Mouse (Mus musculus): ENCODE results near the gene Asic5. TPM values are rescaled to one million over a fixed set of nuclear protein-coding genes. Genes with fewer than 3 reads are reported as not detected.

Gene Asic5
- total and polyA plus RNA-seq, 3 experiments: not detected

- no peak for ATAC-seq (ENCODE audit: extremely low read depth, insufficient number of reproducible peaks, low FRiP score, poor library complexity, severe bottlenecking)
- H3K4me3 ChIP-seq (ENCODE audit: low read depth, low read length): no peak overlapping the region
- H3K9me3 ChIP-seq (replicated peaks): no peaks in the 10 kb centered on the region
- H3K36me3 ChIP-seq (replicated peaks): no peaks in the 10 kb centered on the region
- no peaks in the 10 kb centered on the region for H3K27me3 ChIP-seq (ENCODE audit: insufficient read depth, low read length)
- TF ChIP-seq POLR2AphosphoS5 (IDR thresholded peaks at IDR 0.05; ENCODE audit: insufficient replicate concordance, low read depth, low read length) (no peak), TAL1 (conservative IDR thresholded peaks at IDR 0.05; ENCODE audit: low read depth, low read length) (no peak), GATA2 (IDR thresholded peaks at IDR 0.05; ENCODE audit: borderline replicate concordance, low read depth, low read length) (no peak), CTCF (IDR thresholded peaks at IDR 0.05; ENCODE audit: low read depth, low read length) (no peak), GATA1 (IDR thresholded peaks at IDR 0.05; ENCODE audit: borderline replicate concordance, low read length) (no peak)
- DNase-seq (ENCODE audit: low spot score): no peak
- H3K4me1 ChIP-seq (ENCODE audit: insufficient read depth, low read depth, low read length): no peaks in the 10 kb centered on the region
Measured at GRCm38 (mm10) chr3:82051468-82051867, 69.4 kb downstream of the Asic5 start.

DNA sequence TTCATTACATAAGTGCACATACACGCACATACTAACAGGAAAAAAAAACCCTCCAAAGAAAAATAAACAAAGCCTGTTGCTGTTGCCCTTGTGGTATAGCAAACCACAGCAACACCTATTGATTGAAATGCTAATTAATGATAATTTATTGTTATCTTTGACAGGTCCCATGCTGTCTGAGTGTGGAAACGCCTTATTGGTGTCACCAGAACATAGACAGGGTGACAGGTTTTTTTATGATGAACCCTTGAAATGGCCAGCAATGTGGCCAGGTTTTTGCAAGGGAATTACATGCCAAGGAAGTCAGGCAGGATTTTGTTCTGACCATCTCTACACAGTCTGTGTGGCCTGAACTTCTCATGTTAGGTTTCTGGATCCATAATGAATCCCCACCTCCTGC lies 69.9 kb downstream of the Asic5 start:
- H3K36me3 ChIP-seq (replicated peaks): no peaks in the 10 kb centered on the region
- ATAC-seq (ENCODE audit: extremely low read depth, insufficient number of reproducible peaks, low FRiP score, poor library complexity, severe bottlenecking) (no peak), DNase-seq (ENCODE audit: low spot score) (no peak)
- no peaks in the 10 kb centered on the region for H3K27me3 ChIP-seq (ENCODE audit: insufficient read depth, low read length)
- no peaks in the 10 kb centered on the region for H3K9me3 ChIP-seq (replicated peaks)
- no peak overlapping the region for H3K4me3 ChIP-seq (ENCODE audit: low read depth, low read length)
- no peak for TF ChIP-seq GATA1 (IDR thresholded peaks at IDR 0.05; ENCODE audit: borderline replicate concordance, low read length)
- TF ChIP-seq GATA2 (IDR thresholded peaks at IDR 0.05; ENCODE audit: borderline replicate concordance, low read depth, low read length): no peak
- no peak for TF ChIP-seq POLR2AphosphoS5 (IDR thresholded peaks at IDR 0.05; ENCODE audit: insufficient replicate concordance, low read depth, low read length)
- TF ChIP-seq CTCF (IDR thresholded peaks at IDR 0.05; ENCODE audit: low read depth, low read length): no peak
- TF ChIP-seq TAL1 (conservative IDR thresholded peaks at IDR 0.05; ENCODE audit: low read depth, low read length): no peak
- no peaks in the 10 kb centered on the region for H3K4me1 ChIP-seq (ENCODE audit: insufficient read depth, low read depth, low read length)

- Histone ChIP-seq H3K4me3 (ENCODE audit: low read depth, low read length) (no peak overlapping the region), H3K36me3 (replicated peaks) (no peaks in the 10 kb centered on the region), H3K9me3 (replicated peaks) (no peaks in the 10 kb centered on the region), H3K27me3 (ENCODE audit: insufficient read depth, low read length) (no peaks in the 10 kb centered on the region), H3K4me1 (ENCODE audit: insufficient read depth, low read depth, low read length) (no peaks in the 10 kb centered on the region)
- DNase-seq (ENCODE audit: low spot score) (no peak), ATAC-seq (ENCODE audit: extremely low read depth, insufficient number of reproducible peaks, low FRiP score, poor library complexity, severe bottlenecking) (no peak)
- TF ChIP-seq GATA2 (IDR thresholded peaks at IDR 0.05; ENCODE audit: borderline replicate concordance, low read depth, low read length) (no peak), CTCF (IDR thresholded peaks at IDR 0.05; ENCODE audit: low read depth, low read length) (no peak)
Measured at GRCm38 (mm10) chr3:82054283-82054974, 72.3 kb downstream of the Asic5 start.

GRCm38 (mm10) chr3:82057201-82057600 lies 75.1 kb downstream of the Asic5 start:
- H3K4me1 ChIP-seq (ENCODE audit: insufficient read depth, low read depth, low read length): no peaks in the 10 kb centered on the region
- H3K36me3 ChIP-seq (replicated peaks): no peaks in the 10 kb centered on the region
- DNase-seq (ENCODE audit: low spot score) (no peak), ATAC-seq (ENCODE audit: extremely low read depth, insufficient number of reproducible peaks, low FRiP score, poor library complexity, severe bottlenecking) (no peak)
- no peak overlapping the region for H3K4me3 ChIP-seq (ENCODE audit: low read depth, low read length)
- H3K27me3 ChIP-seq (ENCODE audit: insufficient read depth, low read length): no peaks in the 10 kb centered on the region
- no peaks in the 10 kb centered on the region for H3K9me3 ChIP-seq (replicated peaks)
- TF ChIP-seq GATA1 (IDR thresholded peaks at IDR 0.05; ENCODE audit: borderline replicate concordance, low read length): no peak
- no peak for TF ChIP-seq TAL1 (conservative IDR thresholded peaks at IDR 0.05; ENCODE audit: low read depth, low read length)
- TF ChIP-seq GATA2 (IDR thresholded peaks at IDR 0.05; ENCODE audit: borderline replicate concordance, low read depth, low read length): no peak
- TF ChIP-seq POLR2AphosphoS5 (IDR thresholded peaks at IDR 0.05; ENCODE audit: insufficient replicate concordance, low read depth, low read length): no peak
- no peak for TF ChIP-seq CTCF (IDR thresholded peaks at IDR 0.05; ENCODE audit: low read depth, low read length)

DNA sequence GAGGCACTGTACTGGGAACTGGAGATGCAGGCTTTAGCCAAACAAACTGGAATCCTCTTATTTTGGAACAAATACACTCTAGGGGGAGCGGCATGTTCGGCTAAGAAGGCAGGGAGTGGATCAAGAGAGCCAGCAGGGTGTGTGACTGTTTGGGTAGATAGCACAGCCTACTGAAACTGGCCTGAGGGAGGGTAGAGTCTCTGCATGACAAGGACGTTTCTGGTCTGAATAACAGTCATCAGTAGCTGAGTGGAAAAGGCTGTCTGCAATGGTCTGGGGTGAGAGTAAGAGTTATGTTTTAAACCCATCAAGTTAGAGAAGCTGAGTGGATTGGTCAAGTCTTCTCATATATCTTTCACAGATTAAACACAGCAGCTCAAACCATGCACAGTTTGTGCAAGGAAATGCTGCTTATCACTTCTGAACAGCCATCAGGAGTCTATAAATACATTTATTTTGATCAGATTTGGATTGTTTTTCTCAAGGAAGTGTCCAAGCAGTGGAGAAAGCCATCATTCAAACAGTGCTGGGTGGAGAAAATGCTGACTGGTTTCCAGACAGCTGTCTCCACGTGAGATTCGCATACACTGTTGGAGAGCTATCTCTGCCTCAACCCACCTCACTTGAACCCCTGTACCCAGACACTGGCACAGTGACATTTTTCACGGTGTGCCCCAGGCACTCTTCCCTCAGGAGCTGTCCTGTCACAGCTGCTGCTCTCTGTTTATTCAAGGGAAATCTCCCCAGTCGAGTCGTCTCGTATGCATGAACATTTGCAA lies 79.5 kb downstream of the Asic5 start:
- Histone ChIP-seq H3K9me3 (replicated peaks) (no peaks in the 10 kb centered on the region), H3K4me1 (ENCODE audit: insufficient read depth, low read depth, low read length) (no peaks in the 10 kb centered on the region), H3K4me3 (ENCODE audit: low read depth, low read length) (no peak overlapping the region), H3K27me3 (ENCODE audit: insufficient read depth, low read length) (no peaks in the 10 kb centered on the region), H3K36me3 (replicated peaks) (no peaks in the 10 kb centered on the region)
- ATAC-seq (ENCODE audit: extremely low read depth, insufficient number of reproducible peaks, low FRiP score, poor library complexity, severe bottlenecking) (no peak), DNase-seq (ENCODE audit: low spot score) (no peak)
- TF ChIP-seq TAL1 (conservative IDR thresholded peaks at IDR 0.05; ENCODE audit: low read depth, low read length) (no peak), CTCF (IDR thresholded peaks at IDR 0.05; ENCODE audit: low read depth, low read length) (no peak), GATA1 (IDR thresholded peaks at IDR 0.05; ENCODE audit: borderline replicate concordance, low read length) (no peak), POLR2AphosphoS5 (IDR thresholded peaks at IDR 0.05; ENCODE audit: insufficient replicate concordance, low read depth, low read length) (no peak), GATA2 (IDR thresholded peaks at IDR 0.05; ENCODE audit: borderline replicate concordance, low read depth, low read length) (no peak)

- Histone ChIP-seq H3K4me3 (ENCODE audit: low read depth, low read length) (no peak overlapping the region), H3K36me3 (replicated peaks) (no peaks in the 10 kb centered on the region), H3K9me3 (replicated peaks) (no peaks in the 10 kb centered on the region), H3K27me3 (ENCODE audit: insufficient read depth, low read length) (no peaks in the 10 kb centered on the region), H3K4me1 (ENCODE audit: insufficient read depth, low read depth, low read length) (no peaks in the 10 kb centered on the region)
- ATAC-seq (ENCODE audit: extremely low read depth, insufficient number of reproducible peaks, low FRiP score, poor library complexity, severe bottlenecking) (no peak), DNase-seq (ENCODE audit: low spot score) (no peak)
- TF ChIP-seq GATA1 (IDR thresholded peaks at IDR 0.05; ENCODE audit: borderline replicate concordance, low read length): no peak
- no peak for TF ChIP-seq CTCF (IDR thresholded peaks at IDR 0.05; ENCODE audit: low read depth, low read length)
- TF ChIP-seq GATA2 (IDR thresholded peaks at IDR 0.05; ENCODE audit: borderline replicate concordance, low read depth, low read length): no peak
- no peak for TF ChIP-seq TAL1 (conservative IDR thresholded peaks at IDR 0.05; ENCODE audit: low read depth, low read length)
- no peak for TF ChIP-seq POLR2AphosphoS5 (IDR thresholded peaks at IDR 0.05; ENCODE audit: insufficient replicate concordance, low read depth, low read length)
Measured at GRCm38 (mm10) chr3:82067830-82068229, 85.7 kb downstream of the Asic5 start.

Other genes starting within 250 kb of the Asic5 start
- 6.5 and 10.3 TPM in 2 replicates for gene Ctso, start 49.7 kb upstream of the Asic5 start, total RNA-seq (2014; fragmentation: Nextera tagmentation)
- 3.6 and 3.9 TPM in 2 replicates for gene Ctso, start 49.7 kb upstream of the Asic5 start, total RNA-seq (2017)
- gene Ctso, start 49.7 kb upstream of the Asic5 start, polyA plus RNA-seq (2012): 2.3 and 2.4 TPM in 2 replicates
- gene Tdo2, start 6.1 kb upstream of the Asic5 start, total RNA-seq (2014; fragmentation: Nextera tagmentation): not detected in 2 replicates
- gene Tdo2, start 6.1 kb upstream of the Asic5 start, total RNA-seq (2017): not detected in 2 replicates
- gene Tdo2, start 6.1 kb upstream of the Asic5 start, polyA plus RNA-seq (2012): not detected in 2 replicates
- not detected in 2 replicates for gene Gucy1b1, start 92.4 kb downstream of the Asic5 start, total RNA-seq (2014; fragmentation: Nextera tagmentation)
- 0.22 TPM in 1 of 2 replicates, not detected in the other for gene Gucy1b1, start 92.4 kb downstream of the Asic5 start, total RNA-seq (2017)
- not detected in 2 replicates for gene Gucy1b1, start 92.4 kb downstream of the Asic5 start, polyA plus RNA-seq (2012)
- not detected in 2 replicates for gene Gucy1a1, start 163.5 kb downstream of the Asic5 start, total RNA-seq (2014; fragmentation: Nextera tagmentation)
- 0.16 and 0.46 TPM in 2 replicates for gene Gucy1a1, start 163.5 kb downstream of the Asic5 start, total RNA-seq (2017)
- gene Gucy1a1, start 163.5 kb downstream of the Asic5 start, polyA plus RNA-seq (2012): not detected in 2 replicates